Mouse (Mus musculus) heart, adult 2 months (tissue): ENCODE measurements at regions not wholly inside any gene's neighbourhood (a gene's known extent, or its start where the extent isn't known, plus 50 kb on each side); places are given as distances from the start of the nearest gene placed in this dataset.

Source experiments
- CTCF ChIP-seq: fragments of 200-600 bp; IDR thresholded peaks from 2 replicates; pipeline ENCODE4 v1.8.1; 2022; ENCODE audit warnings: antibody characterized with exemption, mild to moderate bottlenecking, moderate library complexity
- EP300 ChIP-seq: fragments of 200-500 bp; IDR thresholded peaks from 2 replicates; pipeline ENCODE4 v1.6.1; 2011; ENCODE audit warnings: low read depth, low read length, control low read depth; ENCODE audit not compliant: insufficient read depth

- TF ChIP-seq CTCF, result no peak
- TF ChIP-seq EP300, result no peak
These were observed 81.9 kb upstream of the Hes1 start for GRCm38 (mm10) chr16:29982224-29982785.
